Mouse (Mus musculus): ENCODE measurements around the gene Gm35315. TPM values are rescaled to one million over a fixed set of nuclear protein-coding genes. Genes with fewer than 3 reads are reported as not detected.
"Not testable (repeated sequence)": the region's sequence is repeated elsewhere in the genome, so short reads cannot be mapped to it uniquely, and the experiment has no call there.

Gene Gm35315
- polyA plus RNA-seq (2015; fragmentation: Nextera tagmentation; extraction: Ambion mirVana): 0.29 and 0.35 TPM in 2 replicates

GRCm38 (mm10) chr5:110094030-110094846 is at the start of gene Gm35315:
Gene Gm35315 (minus strand): TSS chr5:110094420.
- under 1% methylated on average over 24 of the region's 25 CpGs for WGBS
- Histone ChIP-seq H3K9me3 (no peaks in the 10 kb centered on the region), H3K4me2 (peak within 1 kb of the TSS; percentile 75), H3K9ac (peak within 1 kb of the TSS; percentile 44), H3K36me3 (no peaks in the 10 kb centered on the region), H3K27me3 (no peaks in the 10 kb centered on the region), H3K4me3 (peak within 1 kb of the TSS; percentile 53), H3K4me1 (replicated peaks) (peaks cover 5% of the 10 kb centered on the region; the same call in 1 of the 2 replicates), H3K27ac (replicated peaks) (peak within 1 kb of the TSS; percentile 70)
- peak; percentile 97 for ATAC-seq (ENCODE audit: low FRiP score, low read depth)

- Histone ChIP-seq H3K9ac (no peak overlapping the region), H3K9me3 (no peaks in the 10 kb centered on the region), H3K4me3 (no peak overlapping the region), H3K4me2 (no peak overlapping the region), H3K27ac (replicated peaks) (no peak overlapping the region), H3K4me1 (replicated peaks) (no peaks in the 10 kb centered on the region), H3K36me3 (peaks cover 59% of the 10 kb centered on the region), H3K27me3 (no peaks in the 10 kb centered on the region)
- ATAC-seq (ENCODE audit: low FRiP score, low read depth): no peak
- 91% methylated on average over 5 of the region's 5 CpGs for WGBS
Observed at GRCm38 (mm10) chr5:110143007-110143406, 48.8 kb upstream of the Gm35315 start.

GRCm38 (mm10) chr5:110142309-110142708 is 48.1 kb upstream of the Gm35315 start:
- Histone ChIP-seq H3K4me2 (no peak overlapping the region), H3K4me1 (replicated peaks) (peaks cover 5% of the 10 kb centered on the region), H3K9ac (no peak overlapping the region), H3K9me3 (no peaks in the 10 kb centered on the region), H3K27ac (replicated peaks) (no peak overlapping the region), H3K36me3 (peaks cover 54% of the 10 kb centered on the region), H3K4me3 (no peak overlapping the region), H3K27me3 (no peaks in the 10 kb centered on the region)
- no peak for ATAC-seq (ENCODE audit: low FRiP score, low read depth)
- 86% methylated on average over 2 of the region's 2 CpGs for WGBS

GRCm38 (mm10) chr5:110140424-110140823 is 46.2 kb upstream of the Gm35315 start:
- Histone ChIP-seq H3K4me3 (no peak overlapping the region), H3K4me2 (no peak overlapping the region), H3K4me1 (replicated peaks) (peaks cover 16% of the 10 kb centered on the region), H3K9ac (no peak overlapping the region), H3K27me3 (no peaks in the 10 kb centered on the region), H3K36me3 (peaks cover 37% of the 10 kb centered on the region), H3K27ac (replicated peaks) (no peak overlapping the region), H3K9me3 (no peaks in the 10 kb centered on the region)
- WGBS: 93% methylated on average over 7 of the region's 7 CpGs
- no peak for ATAC-seq (ENCODE audit: low FRiP score, low read depth)

GRCm38 (mm10) chr5:110139325-110139724 is 45.1 kb upstream of the Gm35315 start:
- H3K4me3 ChIP-seq: no peak overlapping the region
- H3K4me2 ChIP-seq: no peak overlapping the region
- peaks cover 21% of the 10 kb centered on the region for H3K4me1 ChIP-seq (replicated peaks)
- H3K36me3 ChIP-seq: peaks cover 28% of the 10 kb centered on the region
- no peak overlapping the region for H3K27ac ChIP-seq (replicated peaks)
- H3K27me3 ChIP-seq: no peaks in the 10 kb centered on the region
- no peaks in the 10 kb centered on the region for H3K9me3 ChIP-seq
- no peak for ATAC-seq (ENCODE audit: low FRiP score, low read depth)
- no peak overlapping the region for H3K9ac ChIP-seq
- WGBS: 98% methylated on average over 3 of the region's 3 CpGs

GRCm38 (mm10) chr5:110137816-110138215 is 43.6 kb upstream of the Gm35315 start:
- Histone ChIP-seq H3K27ac (replicated peaks) (no peak overlapping the region), H3K4me1 (replicated peaks) (peaks cover 21% of the 10 kb centered on the region), H3K9ac (no peak overlapping the region), H3K4me3 (no peak overlapping the region), H3K4me2 (no peak overlapping the region), H3K27me3 (no peaks in the 10 kb centered on the region), H3K9me3 (no peaks in the 10 kb centered on the region), H3K36me3 (peaks cover 16% of the 10 kb centered on the region; the same call in 1 of the 2 replicates)
- no peak for ATAC-seq (ENCODE audit: low FRiP score, low read depth)
- 96% methylated on average over 3 of the region's 3 CpGs for WGBS

- 6% methylated on average over 18 of the region's 18 CpGs for WGBS
- Histone ChIP-seq H3K27ac (replicated peaks) (peak overlapping the region; percentile 82), H3K4me2 (peak overlapping the region; percentile 65), H3K9me3 (no peaks in the 10 kb centered on the region), H3K27me3 (no peaks in the 10 kb centered on the region), H3K4me1 (replicated peaks) (peaks cover 21% of the 10 kb centered on the region), H3K9ac (peak overlapping the region; percentile 82), H3K4me3 (peak overlapping the region; percentile 83), H3K36me3 (peaks cover 9% of the 10 kb centered on the region)
- peak; percentile 40 for ATAC-seq (ENCODE audit: low FRiP score, low read depth)
Observed at GRCm38 (mm10) chr5:110136087-110136464, 41.9 kb upstream of the Gm35315 start.

- Histone ChIP-seq H3K27me3 (no peaks in the 10 kb centered on the region), H3K4me2 (peak within 1 kb of the TSS; percentile 65), H3K4me1 (replicated peaks) (peaks cover 21% of the 10 kb centered on the region), H3K4me3 (peak within 1 kb of the TSS; percentile 83), H3K36me3 (peaks cover 12% of the 10 kb centered on the region), H3K27ac (replicated peaks) (peak within 1 kb of the TSS; percentile 82), H3K9ac (peak within 1 kb of the TSS; percentile 82), H3K9me3 (no peaks in the 10 kb centered on the region)
- ATAC-seq (ENCODE audit: low FRiP score, low read depth): peak; percentile 99
- 3% methylated on average over 46 of the region's 46 CpGs for WGBS
Observed at GRCm38 (mm10) chr5:110135293-110136086, 41.3 kb upstream of the Gm35315 start, which contains the start of gene Chfr. Gene Chfr (plus strand): TSS chr5:110135842.

- not testable (repeated sequence) for H3K9ac ChIP-seq; H3K27ac ChIP-seq (replicated peaks); H3K9me3 ChIP-seq; H3K4me1 ChIP-seq (replicated peaks); ATAC-seq (ENCODE audit: low FRiP score, low read depth); H3K4me2 ChIP-seq; H3K27me3 ChIP-seq; H3K4me3 ChIP-seq
- H3K36me3 ChIP-seq: peaks cover 64% of the 10 kb centered on the region
- 94% methylated on average over 3 of the region's 3 CpGs for WGBS
Observed at GRCm38 (mm10) chr5:110122380-110122779, 28.2 kb upstream of the Gm35315 start.

GRCm38 (mm10) chr5:110109991-110110441 is 15.8 kb upstream of the Gm35315 start, which contains the start of gene Zfp605:
Gene Zfp605 (plus strand): TSS chr5:110110092.
- Histone ChIP-seq H3K4me2 (peak within 1 kb of the TSS; percentile 76), H3K9ac (peak within 1 kb of the TSS; percentile 60), H3K27me3 (no peaks in the 10 kb centered on the region), H3K9me3 (no peaks in the 10 kb centered on the region), H3K36me3 (peaks cover 35% of the 10 kb centered on the region), H3K4me1 (replicated peaks) (peaks cover 18% of the 10 kb centered on the region), H3K4me3 (peak within 1 kb of the TSS; percentile 59), H3K27ac (replicated peaks) (peak within 1 kb of the TSS; percentile 94)
- ATAC-seq (ENCODE audit: low FRiP score, low read depth): peak; percentile 77
- WGBS: under 1% methylated on average over 12 of the region's 12 CpGs

- H3K4me3 ChIP-seq: peak overlapping the region; percentile 89
- peak overlapping the region; percentile 89 for H3K4me2 ChIP-seq
- peaks cover 39% of the 10 kb centered on the region for H3K36me3 ChIP-seq
- H3K9ac ChIP-seq: no peak overlapping the region
- no peaks in the 10 kb centered on the region for H3K27me3 ChIP-seq
- no peaks in the 10 kb centered on the region for H3K9me3 ChIP-seq
- H3K27ac ChIP-seq (replicated peaks): peak overlapping the region; percentile 99
- no peak for ATAC-seq (ENCODE audit: low FRiP score, low read depth)
- peaks cover 18% of the 10 kb centered on the region for H3K4me1 ChIP-seq (replicated peaks)
- WGBS: 2% methylated on average over 7 of the region's 7 CpGs
Observed at GRCm38 (mm10) chr5:110108305-110108628, 14.0 kb upstream of the Gm35315 start.

Data from hindbrain, embryonic 15.5 days (tissue).